Mouse (Mus musculus) small intestine, adult 2 months (tissue): ENCODE measurements around the gene Snapc1.

Experiments
- CTCF ChIP-seq: fragments of 200-500 bp; IDR thresholded peaks from 2 replicates; pipeline ENCODE4 v1.5.1; 2012; ENCODE audit warnings: low read depth, mild to moderate bottlenecking, control low read depth, inconsistent platforms, low read length, moderate library complexity, mixed read lengths; ENCODE audit not compliant: insufficient replicate concordance, insufficient read length; ENCODE audit errors: extremely low read depth
- POLR2A ChIP-seq: fragments of 200-500 bp; IDR thresholded peaks from 2 replicates; pipeline ENCODE4 v1.6.1; 2012; ENCODE audit warnings: low read depth, mild to moderate bottlenecking, control low read depth, inconsistent platforms, low read length, moderate library complexity

GRCm38 (mm10) chr12:73978144-73978543 lies 13.9 kb downstream of the Snapc1 start:
- no peak for TF ChIP-seq POLR2A
- TF ChIP-seq CTCF = no peak
